Mouse (Mus musculus): ENCODE measurements at regions not wholly inside any gene's neighbourhood (a gene's known extent, or its start where the extent isn't known, plus 50 kb on each side); places are given as distances from the start of the nearest gene placed in this dataset.

DNA sequence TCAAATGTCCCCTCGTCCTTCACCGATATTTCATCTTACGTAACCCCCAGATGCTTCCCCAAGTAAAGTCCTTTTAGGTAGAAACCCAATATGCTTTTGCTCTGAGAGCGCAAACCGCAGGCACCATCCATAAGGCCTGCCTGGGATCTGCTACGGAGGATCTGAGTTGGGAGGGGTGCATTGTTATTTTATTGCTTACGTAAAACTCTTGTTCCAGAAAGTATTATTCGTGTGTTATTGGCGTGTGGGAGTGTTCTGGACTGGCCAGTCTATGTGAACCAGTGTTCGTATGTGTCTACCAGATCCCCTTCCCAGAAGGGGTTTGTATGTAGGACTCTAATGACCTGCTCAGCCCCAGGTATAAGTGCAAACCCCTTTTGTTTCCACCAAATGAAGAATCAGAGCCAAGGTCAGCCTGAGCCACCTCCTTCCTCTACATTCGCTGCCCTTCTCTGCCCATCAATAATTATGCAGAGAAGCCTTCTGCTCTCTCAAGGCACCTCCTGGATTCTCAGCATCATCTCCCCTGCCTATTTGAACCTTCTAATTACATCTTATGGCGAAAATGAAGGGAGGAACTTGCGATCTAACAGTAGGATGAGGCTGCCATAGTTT lies 488.7 kb downstream of the Prss52 start:
- Histone ChIP-seq H3K27ac (ENCODE audit: insufficient read depth, low read depth, low read length) (no peak overlapping the region), H3K4me1 (ENCODE audit: control insufficient read depth, insufficient read depth, low read length) (no peaks in the 10 kb centered on the region), H3K4me3 (ENCODE audit: insufficient read depth, low read length) (no peak overlapping the region)
- no peak for TF ChIP-seq CTCF (IDR thresholded peaks at IDR 0.05; ENCODE audit: low read depth, low read length)
- TF ChIP-seq POLR2A (IDR thresholded peaks at IDR 0.05; ENCODE audit: borderline replicate concordance, low read depth, low read length): no peak

GRCm38 (mm10) chr14:64593564-64593963 lies 489.5 kb downstream of the Prss52 start:
- Histone ChIP-seq H3K27ac (ENCODE audit: insufficient read depth, low read depth, low read length) (no peak overlapping the region), H3K4me1 (ENCODE audit: control insufficient read depth, insufficient read depth, low read length) (no peaks in the 10 kb centered on the region), H3K4me3 (ENCODE audit: insufficient read depth, low read length) (no peak overlapping the region)
- TF ChIP-seq CTCF (IDR thresholded peaks at IDR 0.05; ENCODE audit: low read depth, low read length) (no peak), POLR2A (IDR thresholded peaks at IDR 0.05; ENCODE audit: borderline replicate concordance, low read depth, low read length) (no peak)

- H3K4me1 ChIP-seq (ENCODE audit: control insufficient read depth, insufficient read depth, low read length): no peaks in the 10 kb centered on the region
- TF ChIP-seq POLR2A (IDR thresholded peaks at IDR 0.05; ENCODE audit: borderline replicate concordance, low read depth, low read length) (no peak), CTCF (IDR thresholded peaks at IDR 0.05; ENCODE audit: low read depth, low read length) (no peak)
- H3K27ac ChIP-seq (ENCODE audit: insufficient read depth, low read depth, low read length): no peak overlapping the region
- no peak overlapping the region for H3K4me3 ChIP-seq (ENCODE audit: insufficient read depth, low read length)
These were observed 490.0 kb downstream of the Prss52 start for GRCm38 (mm10) chr14:64594021-64594561.

GRCm38 (mm10) chr14:64594811-64595522 lies 490.9 kb downstream of the Prss52 start:
- H3K4me1 ChIP-seq (ENCODE audit: control insufficient read depth, insufficient read depth, low read length): no peaks in the 10 kb centered on the region
- TF ChIP-seq CTCF (IDR thresholded peaks at IDR 0.05; ENCODE audit: low read depth, low read length) (no peak), POLR2A (IDR thresholded peaks at IDR 0.05; ENCODE audit: borderline replicate concordance, low read depth, low read length) (no peak)
- H3K4me3 ChIP-seq (ENCODE audit: insufficient read depth, low read length): no peak overlapping the region
- no peak overlapping the region for H3K27ac ChIP-seq (ENCODE audit: insufficient read depth, low read depth, low read length)

- Histone ChIP-seq H3K4me3 (ENCODE audit: insufficient read depth, low read length) (no peak overlapping the region), H3K4me1 (ENCODE audit: control insufficient read depth, insufficient read depth, low read length) (no peaks in the 10 kb centered on the region), H3K27ac (ENCODE audit: insufficient read depth, low read depth, low read length) (no peak overlapping the region)
- no peak for TF ChIP-seq CTCF (IDR thresholded peaks at IDR 0.05; ENCODE audit: low read depth, low read length)
- TF ChIP-seq POLR2A (IDR thresholded peaks at IDR 0.05; ENCODE audit: borderline replicate concordance, low read depth, low read length): no peak
These were observed 491.4 kb downstream of the Prss52 start for GRCm38 (mm10) chr14:64595523-64595889.

DNA sequence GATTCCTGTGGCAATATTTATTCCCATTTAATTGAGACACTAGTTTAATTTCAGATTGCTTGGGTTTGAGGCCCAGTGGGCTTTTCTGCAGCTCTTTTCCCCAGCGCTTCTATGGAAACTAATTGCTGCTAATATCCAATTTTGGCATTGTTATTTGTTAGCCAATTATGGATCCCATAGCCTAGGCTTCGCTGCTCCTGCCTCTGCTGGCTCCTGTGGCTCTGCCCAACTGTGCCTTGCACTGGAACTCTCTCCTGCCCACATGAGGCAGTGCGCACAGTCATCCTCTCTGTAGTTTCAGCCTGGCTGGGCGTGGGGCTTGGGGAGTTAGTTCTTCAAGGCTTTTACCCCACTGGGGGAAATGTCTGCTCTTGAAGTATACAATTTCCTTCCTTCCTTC lies 491.8 kb downstream of the Prss52 start:
- H3K4me3 ChIP-seq (ENCODE audit: insufficient read depth, low read length): no peak overlapping the region
- no peak overlapping the region for H3K27ac ChIP-seq (ENCODE audit: insufficient read depth, low read depth, low read length)
- TF ChIP-seq CTCF (IDR thresholded peaks at IDR 0.05; ENCODE audit: low read depth, low read length) (no peak), POLR2A (IDR thresholded peaks at IDR 0.05; ENCODE audit: borderline replicate concordance, low read depth, low read length) (no peak)
- H3K4me1 ChIP-seq (ENCODE audit: control insufficient read depth, insufficient read depth, low read length): no peaks in the 10 kb centered on the region

GRCm38 (mm10) chr14:64597218-64597617 lies 493.1 kb downstream of the Prss52 start:
- Histone ChIP-seq H3K27ac (ENCODE audit: insufficient read depth, low read depth, low read length) (no peak overlapping the region), H3K4me1 (ENCODE audit: control insufficient read depth, insufficient read depth, low read length) (no peaks in the 10 kb centered on the region), H3K4me3 (ENCODE audit: insufficient read depth, low read length) (no peak overlapping the region)
- no peak for TF ChIP-seq POLR2A (IDR thresholded peaks at IDR 0.05; ENCODE audit: borderline replicate concordance, low read depth, low read length)
- TF ChIP-seq CTCF (IDR thresholded peaks at IDR 0.05; ENCODE audit: low read depth, low read length): no peak

Data from bone marrow macrophage, adult 2 months (primary cell).